Mouse (Mus musculus) hindbrain, embryonic 10.5 days (tissue): ENCODE measurements at regions not wholly inside any gene's neighbourhood (a gene's known extent, or its start where the extent isn't known, plus 50 kb on each side); places are given as distances from the start of the nearest gene placed in this dataset.
"Not testable (repeated sequence)": the region's sequence is repeated elsewhere in the genome, so short reads cannot be mapped to it uniquely, and the experiment has no call there.

Source experiments
- DNase-seq: peaks from one replicate; pipeline ENCODE4 v3.0.0-alpha.2; 2017; ENCODE audit warnings: low spot score
- H3K27ac ChIP-seq: fragments of 300-500 bp; sonication (generic); 2 replicates; pipeline ENCODE4 v1.5.1; 2016; ENCODE audit warnings: mild to moderate bottlenecking, moderate library complexity
- H3K27me3 ChIP-seq: fragments of 300-500 bp; sonication (generic); 2 replicates; pipeline ENCODE4 v1.6.1; 2016; ENCODE audit warnings: mild to moderate bottlenecking; ENCODE audit not compliant: poor library complexity, insufficient read depth, severe bottlenecking
- H3K36me3 ChIP-seq: fragments of 300-500 bp; sonication (generic); 2 replicates; pipeline ENCODE4 v1.6.1; 2016; ENCODE audit warnings: mild to moderate bottlenecking, moderate library complexity
- H3K4me1 ChIP-seq: fragments of 300-500 bp; sonication (generic); replicated peaks from 2 replicates; pipeline ENCODE4 v1.6.1; 2016; ENCODE audit warnings: mild to moderate bottlenecking
- H3K4me3 ChIP-seq: fragments of 300-500 bp; sonication (generic); 2 replicates; pipeline ENCODE4 v1.5.1; 2016; ENCODE audit warnings: mild to moderate bottlenecking, moderate library complexity
- H3K9me3 ChIP-seq: fragments of 300-500 bp; sonication (generic); 2 replicates; pipeline ENCODE4 v1.6.1; 2016; ENCODE audit warnings: mild to moderate bottlenecking, moderate library complexity
- WGBS: fragments of 180-500 bp; shearing (Covaris S2); methylation state at CpG from one replicate; pipeline ENCODE4 v1.1.7; 2016; 5-methylcytosine and 5-hydroxymethylcytosine counted together

DNA sequence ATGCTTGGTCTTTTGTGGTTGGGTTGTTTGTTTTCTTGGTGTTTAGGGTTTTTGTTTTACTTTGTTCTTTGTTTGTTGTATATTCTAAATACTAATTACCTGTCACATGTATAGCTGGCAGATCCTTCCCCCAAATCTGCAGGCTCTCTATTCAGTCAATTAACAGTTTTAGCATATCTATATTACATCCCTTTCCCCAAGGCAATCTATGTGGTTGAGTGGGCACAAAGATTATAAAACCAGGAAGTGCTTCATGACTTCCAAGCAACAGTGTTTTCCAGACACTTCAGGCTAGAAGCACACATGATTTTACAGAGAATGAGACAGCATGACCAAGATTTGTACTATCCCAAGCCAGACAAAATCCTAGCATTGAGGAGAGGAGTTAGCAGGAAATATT is 544.4 kb upstream of the Pou3f4 start:
- H3K9me3 ChIP-seq = no peaks in the 10 kb centered on the region
- H3K27ac ChIP-seq = no peak overlapping the region
- DNase-seq = no peak
- H3K27me3 ChIP-seq = no peaks in the 10 kb centered on the region
- no peaks in the 10 kb centered on the region for H3K36me3 ChIP-seq
- no peak overlapping the region for H3K4me3 ChIP-seq
- no peaks in the 10 kb centered on the region for H3K4me1 ChIP-seq

DNA sequence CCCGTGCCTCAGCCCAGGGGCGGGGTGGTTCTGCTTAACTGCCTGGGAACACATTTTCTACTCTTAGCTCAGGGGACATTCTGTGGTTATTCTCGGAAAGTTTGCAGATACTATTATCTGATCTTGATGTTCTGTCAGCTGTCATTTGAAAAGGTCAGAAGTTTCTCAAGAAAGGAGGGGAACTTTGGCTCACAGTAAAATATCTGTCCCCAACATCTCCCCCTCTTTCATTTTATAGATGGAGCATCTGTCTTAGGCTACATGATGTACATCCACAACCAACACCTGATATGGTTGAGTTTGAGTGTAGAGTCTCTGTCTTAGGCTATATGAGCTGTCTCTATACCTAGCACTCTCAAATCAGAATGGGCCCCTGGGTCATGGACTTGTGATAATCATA is 539.8 kb upstream of the Pou3f4 start:
- H3K27ac ChIP-seq, H3K4me3 ChIP-seq, H3K4me1 ChIP-seq, DNase-seq, H3K36me3 ChIP-seq, H3K27me3 ChIP-seq, H3K9me3 ChIP-seq: not testable (repeated sequence)
- 84% methylated on average over 3 of the region's 3 CpGs for WGBS

DNA sequence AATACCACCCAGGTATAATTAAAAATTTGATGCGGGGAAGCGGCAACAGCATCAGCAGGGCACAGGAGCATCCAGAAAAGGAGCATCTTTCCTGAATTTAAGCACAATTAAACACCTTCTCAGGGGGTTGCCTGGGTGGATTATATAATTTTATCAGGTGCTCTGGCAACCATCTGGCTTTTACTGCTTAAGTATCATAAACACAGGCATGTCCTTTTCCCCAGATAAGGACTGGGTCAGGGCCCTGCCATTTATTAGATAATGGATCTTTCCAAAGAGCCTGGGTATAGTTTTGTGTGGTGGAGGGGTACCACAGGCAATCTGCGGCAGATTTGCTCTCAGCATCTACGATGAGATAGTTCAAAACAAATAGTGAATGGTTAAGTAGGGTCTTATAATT is 538.7 kb upstream of the Pou3f4 start:
- Histone ChIP-seq H3K27me3 (no peaks in the 10 kb centered on the region), H3K27ac (no peak overlapping the region), H3K9me3 (no peaks in the 10 kb centered on the region), H3K4me3 (no peak overlapping the region), H3K4me1 (no peaks in the 10 kb centered on the region), H3K36me3 (no peaks in the 10 kb centered on the region)
- DNase-seq = no peak
- WGBS = 91% methylated on average over 4 of the region's 4 CpGs

DNA sequence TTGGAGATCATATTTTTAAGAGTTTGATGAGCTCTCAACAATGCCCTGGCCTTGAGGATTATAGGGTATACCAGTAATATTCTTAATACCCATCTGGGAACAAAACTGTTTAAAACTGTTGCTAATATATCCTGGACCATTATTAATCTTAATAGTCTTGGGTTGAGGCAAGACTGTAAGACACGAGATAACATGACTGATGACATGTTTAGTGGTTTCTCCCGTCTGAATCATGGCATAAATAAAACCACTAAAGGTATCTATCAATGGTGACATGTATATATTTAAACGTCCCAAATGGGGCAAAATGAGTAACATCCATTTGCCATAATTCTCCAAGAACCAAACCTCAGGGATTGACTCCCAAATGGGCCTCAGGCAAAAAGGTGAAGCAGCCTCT is 538.2 kb upstream of the Pou3f4 start:
- H3K4me3 ChIP-seq = no peak overlapping the region
- H3K36me3 ChIP-seq = no peaks in the 10 kb centered on the region
- 84% methylated on average over 3 of the region's 3 CpGs for WGBS
- H3K27me3 ChIP-seq = no peaks in the 10 kb centered on the region
- DNase-seq = no peak
- no peaks in the 10 kb centered on the region for H3K9me3 ChIP-seq
- H3K27ac ChIP-seq = no peak overlapping the region
- H3K4me1 ChIP-seq = no peaks in the 10 kb centered on the region

DNA sequence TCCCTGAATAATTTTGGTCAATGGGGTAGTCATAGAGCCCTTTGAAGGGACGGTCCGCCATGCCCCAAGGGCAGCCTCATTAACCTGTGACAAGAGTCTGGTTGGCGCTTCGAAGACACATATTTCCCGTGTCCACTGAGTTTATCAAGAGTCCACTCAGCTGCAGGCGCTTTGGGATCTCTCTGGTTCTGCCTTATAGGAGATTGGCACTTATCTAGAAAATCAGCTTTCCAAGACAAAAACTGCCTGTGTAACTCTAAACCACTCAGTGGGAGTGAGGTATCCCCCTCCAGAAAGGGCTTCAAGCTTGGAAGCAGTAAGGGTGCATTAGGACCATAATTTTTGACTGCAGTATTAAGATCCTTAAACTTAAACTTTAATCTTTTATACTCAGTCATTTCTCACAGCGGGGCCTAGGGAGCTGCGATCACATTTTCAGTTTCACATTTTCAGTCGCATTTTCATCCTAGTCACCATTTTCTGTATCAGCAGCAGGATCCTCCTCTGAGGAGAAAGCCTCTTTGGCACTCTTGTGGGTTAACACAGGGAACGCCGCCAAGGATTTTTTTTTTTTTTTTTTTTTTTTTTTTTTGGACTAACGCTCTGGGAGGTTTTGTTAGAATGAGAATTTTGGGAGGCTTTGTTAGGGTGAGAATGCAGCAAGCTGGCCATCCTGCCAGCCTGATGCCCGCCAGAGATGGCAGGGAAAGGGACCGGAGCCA is 534.4 kb upstream of the Pou3f4 start:
- Histone ChIP-seq H3K36me3 (no peaks in the 10 kb centered on the region), H3K4me3 (no peak overlapping the region), H3K4me1 (no peaks in the 10 kb centered on the region), H3K27ac (no peak overlapping the region), H3K9me3 (no peaks in the 10 kb centered on the region), H3K27me3 (no peaks in the 10 kb centered on the region)
- 93% methylated on average over 14 of the region's 14 CpGs for WGBS
- DNase-seq = no peak

DNA sequence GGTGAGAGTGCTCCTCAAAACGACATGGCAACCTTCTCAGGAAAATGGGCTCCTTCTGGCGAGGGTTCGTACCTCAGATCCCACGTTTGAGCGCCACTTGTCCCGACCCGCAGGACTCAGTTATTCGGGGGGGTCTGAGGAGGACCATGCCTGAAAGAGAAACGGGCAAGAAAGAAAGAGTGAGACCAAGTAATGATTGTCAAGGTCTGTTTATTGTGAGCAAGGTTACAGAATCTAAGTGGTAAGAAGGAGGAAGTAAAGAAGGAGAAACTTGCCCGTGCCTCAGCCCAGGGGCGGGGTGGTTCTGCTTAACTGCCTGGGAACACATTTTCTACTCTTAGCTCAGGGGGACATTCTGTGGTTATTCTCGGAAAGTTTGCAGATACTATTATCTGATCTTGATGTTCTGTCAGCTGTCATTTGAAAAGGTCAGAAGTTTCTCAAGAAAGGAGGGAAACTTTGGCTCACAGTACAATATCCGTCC is 532.6 kb upstream of the Pou3f4 start:
- not testable (repeated sequence) for H3K4me1 ChIP-seq, H3K9me3 ChIP-seq, H3K36me3 ChIP-seq, H3K4me3 ChIP-seq, DNase-seq, H3K27me3 ChIP-seq, H3K27ac ChIP-seq
- 89% methylated on average over 13 of the region's 13 CpGs for WGBS

DNA sequence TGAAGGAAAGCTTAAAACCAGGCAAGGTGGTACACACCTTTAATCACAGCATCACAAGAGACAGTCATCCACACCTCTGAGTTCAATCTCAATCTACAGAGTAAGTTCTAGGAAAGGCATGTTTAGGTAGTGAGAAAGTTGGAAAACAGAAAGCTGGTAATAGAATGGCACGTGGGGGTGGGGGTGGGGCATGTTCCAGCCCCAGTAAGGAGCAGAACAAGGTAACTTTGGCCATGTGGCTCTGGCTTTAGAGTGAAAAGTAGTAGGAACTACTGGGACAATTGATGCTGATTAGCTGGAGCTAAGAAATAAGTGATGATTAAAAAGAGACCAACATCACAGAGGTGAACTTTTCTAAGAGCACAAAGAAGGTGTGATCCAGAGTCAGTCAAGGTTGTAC is 532.2 kb upstream of the Pou3f4 start:
- WGBS = 73% methylated on average over 1 of the region's 1 CpGs
- Histone ChIP-seq H3K27ac (no peak overlapping the region), H3K4me1 (no peaks in the 10 kb centered on the region), H3K4me3 (no peak overlapping the region), H3K27me3 (no peaks in the 10 kb centered on the region), H3K36me3 (no peaks in the 10 kb centered on the region), H3K9me3 (no peaks in the 10 kb centered on the region)
- DNase-seq = no peak

DNA sequence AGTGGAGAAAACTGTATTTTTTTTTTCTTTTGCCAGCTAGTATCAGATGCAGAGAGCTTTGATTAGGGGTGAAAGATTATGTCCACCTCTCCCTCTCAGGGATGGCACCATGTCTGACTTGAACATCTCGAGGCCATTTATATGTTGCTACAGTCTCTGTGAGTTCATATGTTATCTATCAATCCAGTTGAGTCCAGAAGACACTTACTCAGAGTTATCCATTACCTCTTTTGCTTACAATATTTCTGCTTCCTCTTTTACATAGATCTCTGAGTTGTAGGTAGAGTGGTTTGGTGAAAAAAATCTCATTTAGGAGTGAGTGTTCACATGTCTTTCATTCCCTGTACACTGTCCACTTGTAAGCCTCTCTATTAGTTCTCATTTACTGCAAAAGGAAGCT is 524.7 kb upstream of the Pou3f4 start:
- no peak overlapping the region for H3K4me3 ChIP-seq
- WGBS = 75% methylated on average over 1 of the region's 1 CpGs
- no peaks in the 10 kb centered on the region for H3K4me1 ChIP-seq
- H3K27me3 ChIP-seq = no peaks in the 10 kb centered on the region
- no peaks in the 10 kb centered on the region for H3K9me3 ChIP-seq
- DNase-seq = no peak
- no peak overlapping the region for H3K27ac ChIP-seq
- H3K36me3 ChIP-seq = no peaks in the 10 kb centered on the region

DNA sequence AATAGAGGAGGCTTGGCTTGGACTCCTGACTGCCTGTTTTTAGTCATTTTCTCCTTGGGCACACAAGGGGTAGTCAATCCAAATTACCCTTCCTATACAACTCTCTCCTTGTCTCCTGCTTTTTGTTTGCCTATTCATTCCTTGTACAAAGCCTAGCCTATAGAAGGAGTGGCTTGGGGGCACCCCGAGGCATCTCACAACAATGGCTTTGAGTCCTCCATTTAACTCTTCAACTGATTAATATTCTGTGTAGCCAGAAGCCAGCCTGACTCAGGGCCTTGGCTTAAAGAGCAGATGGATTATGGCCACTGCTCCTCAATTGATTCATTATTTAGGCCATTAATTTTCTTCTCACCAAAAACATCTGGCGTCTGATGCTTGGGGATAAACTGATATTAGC is 506.4 kb upstream of the Pou3f4 start:
- H3K4me3 ChIP-seq = no peak overlapping the region
- no peaks in the 10 kb centered on the region for H3K36me3 ChIP-seq
- 32% methylated on average over 2 of the region's 2 CpGs for WGBS
- DNase-seq = peak; percentile 51
- H3K27me3 ChIP-seq = no peaks in the 10 kb centered on the region
- H3K27ac ChIP-seq = peak overlapping the region; percentile 74; the same call in 1 of the 2 replicates
- H3K4me1 ChIP-seq = peaks cover 4% of the 10 kb centered on the region
- H3K9me3 ChIP-seq = no peaks in the 10 kb centered on the region

DNA sequence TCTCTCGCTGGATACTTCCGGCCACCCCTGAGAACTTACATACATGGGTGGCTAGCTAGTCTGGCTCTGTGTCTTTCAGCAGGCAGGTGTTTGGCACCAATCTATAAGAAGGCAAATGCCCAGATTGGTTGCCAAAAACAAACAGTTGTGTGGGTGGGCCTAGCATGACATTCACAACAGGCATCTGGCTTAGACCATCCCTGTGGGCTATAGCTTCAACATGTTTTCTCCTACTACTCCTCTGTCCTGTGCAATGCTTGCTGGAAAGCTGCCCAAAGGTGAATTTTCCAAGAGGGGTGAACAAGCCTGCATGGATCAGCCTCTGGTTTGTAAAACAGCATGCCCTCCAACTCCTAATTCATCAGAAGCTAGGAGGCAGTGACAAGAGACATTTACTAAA is 505.3 kb upstream of the Pou3f4 start:
- H3K27me3 ChIP-seq = no peaks in the 10 kb centered on the region

DNA sequence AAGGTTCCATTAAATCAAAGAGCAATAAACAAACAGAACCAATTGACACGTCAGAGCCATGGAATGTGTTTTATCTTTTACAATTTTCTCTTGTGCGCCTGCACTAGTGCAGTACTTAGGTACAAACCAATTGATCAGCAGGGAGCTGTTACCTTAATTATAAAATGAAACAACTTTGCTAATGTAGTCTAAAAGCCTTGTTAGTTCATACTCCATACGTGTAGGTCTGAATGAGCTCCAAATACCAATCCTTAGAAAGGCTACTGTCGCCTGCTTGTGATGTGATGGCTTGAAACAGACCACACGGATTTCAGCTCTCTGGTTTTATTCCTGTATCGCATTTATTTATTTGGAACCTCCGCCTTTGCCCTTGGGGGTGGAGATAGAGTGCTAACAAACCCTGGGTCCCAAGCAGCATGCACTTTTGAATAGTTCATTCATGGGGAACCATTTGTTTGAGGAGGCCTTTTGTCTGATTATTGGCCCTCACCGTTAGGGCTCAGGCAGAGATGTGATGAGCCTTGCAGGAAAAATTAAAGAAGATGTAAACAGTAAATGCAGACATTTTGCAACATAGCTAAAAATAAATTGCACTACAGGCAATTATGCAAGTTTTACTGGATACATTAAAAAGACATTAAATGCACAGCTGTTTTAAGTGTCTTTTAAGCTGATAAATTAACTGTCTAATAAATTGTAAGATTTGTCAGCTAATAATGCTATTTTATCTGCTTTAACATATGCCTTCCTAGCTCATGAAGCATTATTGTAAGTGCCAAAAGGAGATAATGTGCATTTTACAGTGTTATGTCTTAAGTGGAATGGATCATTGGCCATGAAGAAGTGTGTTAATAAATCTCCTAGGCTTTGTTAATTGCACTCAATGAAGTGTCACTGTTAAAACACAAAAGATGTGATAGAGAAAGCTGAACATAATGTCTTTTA is 496.0 kb upstream of the Pou3f4 start:
- Histone ChIP-seq H3K27me3 (no peaks in the 10 kb centered on the region), H3K36me3 (no peaks in the 10 kb centered on the region), H3K4me3 (no peak overlapping the region), H3K4me1 (peaks cover 4% of the 10 kb centered on the region; the same call in 1 of the 2 replicates), H3K27ac (peak overlapping the region; percentile 67), H3K9me3 (no peaks in the 10 kb centered on the region)
- DNase-seq = no peak
- 39% methylated on average over 8 of the region's 8 CpGs for WGBS

More for the DNA sequence above, 505.3 kb upstream of the Pou3f4 start:
- Histone ChIP-seq H3K27ac (peak overlapping the region; percentile 74), H3K36me3 (no peaks in the 10 kb centered on the region), H3K4me3 (no peak overlapping the region), H3K9me3 (no peaks in the 10 kb centered on the region), H3K4me1 (peaks cover 4% of the 10 kb centered on the region)
- DNase-seq = no peak
- 87% methylated on average over 2 of the region's 2 CpGs for WGBS

DNA sequence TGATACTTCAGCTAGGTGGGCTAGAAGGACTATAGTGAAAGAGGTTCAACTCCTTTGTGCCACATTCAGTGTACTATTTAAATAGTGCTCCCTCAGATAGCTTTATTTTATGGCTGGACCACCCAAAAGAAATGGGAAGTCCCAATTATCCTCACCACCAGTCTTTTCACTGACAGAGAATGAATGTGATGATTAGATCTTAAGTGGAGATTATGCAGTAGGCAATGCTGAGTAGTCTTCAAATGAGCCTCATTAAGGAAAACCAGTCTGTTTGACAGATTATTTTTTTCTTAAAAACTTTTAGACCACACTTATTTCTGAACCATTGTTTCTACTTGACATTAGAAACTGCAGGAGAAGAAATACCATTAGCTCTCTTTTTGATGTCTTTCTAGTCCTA is 493.8 kb upstream of the Pou3f4 start:
- peaks cover 4% of the 10 kb centered on the region; the same call in 1 of the 2 replicates for H3K4me1 ChIP-seq
- no peaks in the 10 kb centered on the region for H3K9me3 ChIP-seq
- H3K36me3 ChIP-seq = no peaks in the 10 kb centered on the region
- no peaks in the 10 kb centered on the region for H3K27me3 ChIP-seq
- no peak for DNase-seq
- H3K4me3 ChIP-seq = no peak overlapping the region
- no peak overlapping the region for H3K27ac ChIP-seq

DNA sequence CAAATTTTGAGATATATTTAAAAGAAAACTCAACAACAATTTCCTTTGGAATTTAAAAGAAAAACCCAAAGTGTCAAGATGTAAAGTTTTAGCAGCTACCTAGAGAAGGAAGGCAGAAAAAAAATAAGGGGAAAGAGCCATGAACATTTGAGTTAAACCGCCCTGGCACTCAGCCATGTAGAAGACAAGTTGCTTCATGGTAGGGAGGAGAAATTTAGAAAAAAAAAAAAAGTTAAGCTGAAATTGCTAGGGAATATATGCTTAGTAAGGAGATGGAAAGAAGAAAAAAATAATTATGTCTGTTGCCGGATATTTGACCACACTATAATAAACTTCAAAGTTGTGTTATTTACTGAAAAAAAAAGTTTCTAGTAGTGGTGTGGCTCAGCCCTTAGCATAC is 479.8 kb upstream of the Pou3f4 start:
- H3K4me3 ChIP-seq = no peak overlapping the region
- no peak overlapping the region for H3K27ac ChIP-seq
- no peaks in the 10 kb centered on the region for H3K27me3 ChIP-seq
- no peaks in the 10 kb centered on the region for H3K9me3 ChIP-seq
- H3K4me1 ChIP-seq = no peaks in the 10 kb centered on the region
- DNase-seq = no peak
- WGBS = 96% methylated on average over 2 of the region's 2 CpGs
- no peaks in the 10 kb centered on the region for H3K36me3 ChIP-seq
